Mouse (Mus musculus) neural tube, embryonic 14.5 days (tissue): Measurements from ENCODE around the gene Cdcp1. TPM values are rescaled to one million over a fixed set of nuclear protein-coding genes. Genes with fewer than 3 reads are reported as not detected.

ENCODE experiments used
- ATAC-seq: fragments of 200-750 bp; cut with Nextera tagmentation; 2 replicates; pipeline ENCODE4 v1.8.0; 2017; ENCODE audit warnings: low read depth, mild to moderate bottlenecking, moderate TSS enrichment, moderate library complexity
- H3K27ac ChIP-seq: fragments of 300-500 bp; sonication (generic); 2 replicates; pipeline ENCODE4 v1.5.1; 2014; ENCODE audit warnings: low read depth, mild to moderate bottlenecking, control low read depth, low read length, moderate library complexity, mixed read lengths
- H3K27me3 ChIP-seq: fragments of 300-500 bp; sonication (generic); 2 replicates; pipeline ENCODE4 v1.6.1; 2014; ENCODE audit warnings: low read length; ENCODE audit not compliant: control insufficient read depth, insufficient read depth
- H3K36me3 ChIP-seq: fragments of 300-500 bp; sonication (generic); 2 replicates; pipeline ENCODE4 v1.6.1; 2014; ENCODE audit warnings: low read length, mixed read lengths; ENCODE audit not compliant: control insufficient read depth, insufficient read depth
- H3K4me1 ChIP-seq: fragments of 300-500 bp; sonication (generic); 2 replicates; pipeline ENCODE4 v1.6.1; 2014; ENCODE audit warnings: low read length; ENCODE audit not compliant: control insufficient read depth, insufficient read depth
- H3K4me2 ChIP-seq: fragments of 300-500 bp; sonication (generic); 2 replicates; pipeline ENCODE4 v1.6.1; 2014; ENCODE audit warnings: mild to moderate bottlenecking, low read depth, low read length, control low read depth
- H3K4me3 ChIP-seq: fragments of 300-500 bp; sonication (generic); 2 replicates; pipeline ENCODE4 v1.5.1; 2014; ENCODE audit warnings: low read depth, low read length, control low read depth, mixed read lengths
- H3K9ac ChIP-seq: fragments of 300-500 bp; sonication (generic); replicated peaks from 2 replicates; pipeline ENCODE4 v1.6.1; 2014; ENCODE audit warnings: low read depth, mild to moderate bottlenecking, control low read depth, low read length, mixed read lengths
- H3K9me3 ChIP-seq: fragments of 300-500 bp; sonication (generic); 2 replicates; pipeline ENCODE4 v1.6.1; 2016; ENCODE audit warnings: low read length; ENCODE audit not compliant: control insufficient read depth
- WGBS: fragments of 180-500 bp; shearing (Covaris S2); extraction: QIAGEN DNeasy Blood & Tissue Kit; methylation state at CpG from one replicate; pipeline ENCODE4 v1.1.7; 2014; 5-methylcytosine and 5-hydroxymethylcytosine counted together
- polyA plus RNA-seq: library from polyadenylated mRNA; unstranded; fragments of >200 nt; fragmentation: Nextera tagmentation; extraction: Ambion mirVana; gene quantifications from 2 replicates; pipeline ENCODE4 v1.2.1, GENCODE M21; 2014

Cdcp1 gene
- polyA plus RNA-seq, 1 experiment from 2014 or later, result 0.08 TPM

DNA sequence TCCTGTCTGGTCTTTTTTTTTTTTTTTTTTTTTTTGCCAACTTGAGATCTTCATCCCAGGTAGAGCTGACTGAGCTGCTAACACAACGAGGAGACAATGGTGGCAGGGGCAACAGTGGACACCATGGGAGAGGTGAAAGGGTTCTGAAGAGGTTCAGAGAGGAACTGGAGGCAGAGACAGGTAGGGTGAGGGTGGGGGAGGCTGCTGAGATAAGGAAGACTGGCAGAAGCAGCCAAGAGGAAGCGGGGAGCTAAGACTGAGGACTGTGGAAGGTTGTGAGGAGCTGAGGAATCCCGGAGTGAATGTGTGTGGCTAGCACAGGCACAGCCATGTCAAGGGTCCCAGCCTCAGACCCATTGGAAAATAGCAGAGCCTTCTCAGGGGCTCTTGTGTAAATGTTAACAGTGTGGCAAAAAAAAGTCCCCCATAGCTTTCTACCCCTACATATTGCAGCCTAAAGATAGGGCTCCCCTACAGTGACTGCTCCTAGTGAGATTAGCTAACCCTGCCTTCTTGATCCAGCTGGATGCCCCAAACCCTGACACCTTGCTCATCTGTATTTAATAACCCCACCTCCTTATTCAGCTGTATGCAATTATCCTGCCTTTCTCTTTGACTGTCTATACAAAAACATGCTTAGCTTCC, 11.4 kb upstream of the Cdcp1 start:
- Histone ChIP-seq H3K27me3 (no peaks in the 10 kb centered on the region), H3K4me1 (no peaks in the 10 kb centered on the region), H3K4me2 (no peak overlapping the region), H3K27ac (no peak overlapping the region), H3K9ac (no peak overlapping the region), H3K9me3 (no peaks in the 10 kb centered on the region), H3K4me3 (no peak overlapping the region), H3K36me3 (no peaks in the 10 kb centered on the region)
- ATAC-seq, result no peak
- 77% methylated on average over 3 of the region's 3 CpGs for WGBS

DNA sequence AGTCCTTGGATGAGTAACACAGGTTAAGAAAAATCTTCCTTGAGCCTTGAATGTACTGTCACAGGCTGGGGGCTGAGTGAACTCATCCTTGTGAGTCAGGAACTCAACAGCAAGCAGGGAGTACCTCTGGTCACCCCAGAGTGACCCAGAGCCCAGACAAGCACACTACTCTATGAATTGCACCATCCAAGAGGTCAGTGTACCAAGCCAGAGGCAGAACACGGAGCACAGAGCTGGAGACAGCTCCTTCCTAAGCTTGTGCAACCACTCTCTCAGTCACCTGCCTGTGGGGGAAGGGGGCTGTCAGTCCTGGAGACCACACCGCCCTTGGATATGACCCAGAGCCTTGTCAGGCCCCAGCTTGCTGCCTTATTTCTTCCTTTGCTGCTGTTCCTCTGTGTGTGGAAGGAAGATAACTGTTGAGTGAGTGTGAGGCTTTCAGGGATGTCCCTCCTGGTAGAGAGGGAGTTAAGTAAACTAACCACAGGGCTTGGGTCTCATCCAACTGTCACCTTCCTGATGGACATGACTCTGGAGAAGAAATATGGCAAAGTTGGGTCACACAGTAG, 9.1 kb upstream of the Cdcp1 start:
- Histone ChIP-seq H3K4me2 (no peak overlapping the region), H3K27me3 (no peaks in the 10 kb centered on the region), H3K9ac (no peak overlapping the region), H3K9me3 (no peaks in the 10 kb centered on the region), H3K27ac (no peak overlapping the region), H3K36me3 (no peaks in the 10 kb centered on the region), H3K4me3 (no peak overlapping the region), H3K4me1 (no peaks in the 10 kb centered on the region)
- 83% methylated on average over 2 of the region's 2 CpGs for WGBS
- no peak for ATAC-seq

DNA sequence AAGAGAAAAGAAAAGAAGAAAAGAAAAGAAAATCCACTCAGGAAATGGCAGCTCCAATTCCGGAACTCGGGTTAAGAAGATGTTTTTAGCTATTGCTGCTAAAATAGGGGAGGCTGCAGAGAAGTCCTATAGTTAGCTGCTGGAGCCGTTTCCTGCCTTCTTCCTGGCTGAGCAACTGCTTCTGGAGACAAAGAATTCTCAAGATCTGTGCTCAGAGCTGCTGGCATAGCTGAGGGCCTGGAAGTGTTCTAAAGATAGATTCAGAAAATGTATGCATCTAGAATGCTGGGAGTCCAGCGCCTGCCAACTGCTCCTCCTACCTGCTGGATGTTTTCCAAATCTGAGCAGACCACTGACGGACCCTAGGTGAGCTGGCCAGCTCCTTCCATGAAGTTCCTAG, 4.0 kb upstream of the Cdcp1 start:
- H3K4me2 ChIP-seq, result no peak overlapping the region
- H3K4me1 ChIP-seq, result no peaks in the 10 kb centered on the region
- H3K27me3 ChIP-seq, result peaks cover 7% of the 10 kb centered on the region
- H3K27ac ChIP-seq, result no peak overlapping the region
- H3K9me3 ChIP-seq, result no peaks in the 10 kb centered on the region
- H3K9ac ChIP-seq, result no peak overlapping the region
- H3K4me3 ChIP-seq, result no peak overlapping the region
- WGBS, result 67% methylated on average over 5 of the region's 5 CpGs
- H3K36me3 ChIP-seq, result no peaks in the 10 kb centered on the region
- ATAC-seq, result no peak

DNA sequence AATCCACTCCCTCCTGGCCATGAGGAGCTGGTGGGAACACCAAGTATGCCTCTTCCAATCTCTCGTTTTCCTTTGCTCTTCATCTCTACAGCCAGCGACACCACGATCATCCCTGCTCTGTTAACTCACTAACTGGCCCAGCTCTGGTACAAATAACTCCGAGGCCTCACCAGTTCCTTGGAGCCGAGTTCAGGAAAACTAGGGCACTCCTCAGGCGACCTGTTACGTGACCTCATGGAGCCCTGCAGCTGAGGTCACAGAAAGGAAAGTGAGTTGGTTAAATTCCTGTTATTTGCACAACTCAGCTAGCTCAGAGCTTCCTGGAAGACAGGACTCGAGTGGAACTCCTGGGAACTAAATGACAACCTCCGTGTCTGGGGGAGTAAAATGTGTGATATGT, 2.5 kb downstream of the Cdcp1 start:
- Histone ChIP-seq H3K27me3 (peaks cover 7% of the 10 kb centered on the region), H3K4me3 (no peak overlapping the region), H3K4me1 (no peaks in the 10 kb centered on the region), H3K27ac (no peak overlapping the region), H3K9ac (no peak overlapping the region), H3K9me3 (no peaks in the 10 kb centered on the region), H3K4me2 (no peak overlapping the region), H3K36me3 (no peaks in the 10 kb centered on the region)
- ATAC-seq, result no peak
- 79% methylated on average over 9 of the region's 9 CpGs for WGBS

DNA sequence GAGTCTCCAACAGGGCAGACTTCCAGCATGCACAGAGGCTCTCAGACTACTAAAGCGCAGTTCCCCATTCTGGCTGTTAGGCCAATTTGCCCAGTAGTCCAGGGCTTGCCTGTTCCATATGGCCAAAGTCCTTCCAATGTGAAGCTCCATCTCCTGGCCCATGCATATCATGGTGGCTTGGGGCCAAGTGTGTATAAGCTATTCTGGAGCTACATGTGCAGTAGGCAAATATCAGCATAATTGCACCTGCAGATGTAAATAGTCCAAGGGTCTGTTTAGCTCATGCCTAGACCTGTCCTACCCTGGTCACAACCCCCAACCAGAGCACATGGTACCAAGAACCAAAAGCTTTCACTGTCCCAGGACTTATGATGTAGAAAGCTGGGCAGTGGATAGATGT, 7.9 kb downstream of the Cdcp1 start:
- no peak overlapping the region for H3K4me2 ChIP-seq
- no peak overlapping the region for H3K27ac ChIP-seq
- no peaks in the 10 kb centered on the region for H3K27me3 ChIP-seq
- ATAC-seq, result no peak
- H3K4me1 ChIP-seq, result no peaks in the 10 kb centered on the region
- 100% methylated on average over 1 of the region's 1 CpGs for WGBS
- no peak overlapping the region for H3K4me3 ChIP-seq
- no peak overlapping the region for H3K9ac ChIP-seq
- no peaks in the 10 kb centered on the region for H3K9me3 ChIP-seq
- no peaks in the 10 kb centered on the region for H3K36me3 ChIP-seq

DNA sequence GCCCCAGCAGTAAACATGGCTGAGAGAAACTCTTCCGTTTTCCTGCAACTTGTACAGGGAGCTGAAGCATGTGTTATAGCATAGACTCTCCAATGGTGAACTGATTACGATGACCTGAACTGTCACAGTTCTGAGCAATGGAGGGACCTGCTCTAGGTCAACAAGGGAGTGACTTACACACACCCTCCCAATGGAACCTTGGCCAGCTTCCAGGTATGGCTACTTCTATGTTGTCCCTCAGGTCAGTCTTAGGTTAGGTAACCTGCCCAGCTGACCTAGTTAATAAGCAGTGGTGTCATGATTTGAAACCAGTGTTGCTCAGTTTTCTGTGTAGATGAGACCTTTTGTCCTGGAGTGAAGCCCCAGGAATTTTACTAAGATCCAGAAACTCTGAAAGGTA, 8.9 kb downstream of the Cdcp1 start:
- no peak for ATAC-seq
- Histone ChIP-seq H3K27ac (no peak overlapping the region), H3K36me3 (no peaks in the 10 kb centered on the region), H3K27me3 (no peaks in the 10 kb centered on the region), H3K9me3 (no peaks in the 10 kb centered on the region), H3K4me2 (no peak overlapping the region), H3K4me3 (no peak overlapping the region), H3K4me1 (no peaks in the 10 kb centered on the region), H3K9ac (no peak overlapping the region)
- WGBS, result 90% methylated on average over 2 of the region's 2 CpGs

DNA sequence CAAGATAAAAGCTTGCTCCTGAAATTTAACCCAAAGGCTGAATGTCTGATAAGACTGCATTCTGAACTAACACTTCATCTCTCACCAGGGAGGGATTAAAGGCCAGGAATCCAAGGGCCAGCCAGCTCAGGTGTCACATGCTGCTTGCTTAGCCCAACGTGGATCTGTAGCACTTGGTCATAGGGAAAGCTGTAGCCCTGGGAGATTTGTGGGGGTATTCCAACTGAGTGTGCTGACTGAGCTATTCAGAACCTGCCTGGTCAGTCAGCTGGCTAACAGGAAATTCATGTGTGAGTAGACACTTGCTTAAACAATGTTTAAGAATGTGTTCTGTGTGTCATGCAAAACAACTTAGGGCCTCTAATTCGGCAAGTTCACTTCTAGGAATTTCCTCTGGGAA, 9.3 kb downstream of the Cdcp1 start:
- ATAC-seq, result no peak
- Histone ChIP-seq H3K27ac (no peak overlapping the region), H3K4me3 (no peak overlapping the region), H3K4me1 (no peaks in the 10 kb centered on the region), H3K9me3 (no peaks in the 10 kb centered on the region), H3K27me3 (no peaks in the 10 kb centered on the region), H3K9ac (no peak overlapping the region), H3K4me2 (no peak overlapping the region), H3K36me3 (no peaks in the 10 kb centered on the region)
- 68% methylated on average over 2 of the region's 2 CpGs for WGBS

DNA sequence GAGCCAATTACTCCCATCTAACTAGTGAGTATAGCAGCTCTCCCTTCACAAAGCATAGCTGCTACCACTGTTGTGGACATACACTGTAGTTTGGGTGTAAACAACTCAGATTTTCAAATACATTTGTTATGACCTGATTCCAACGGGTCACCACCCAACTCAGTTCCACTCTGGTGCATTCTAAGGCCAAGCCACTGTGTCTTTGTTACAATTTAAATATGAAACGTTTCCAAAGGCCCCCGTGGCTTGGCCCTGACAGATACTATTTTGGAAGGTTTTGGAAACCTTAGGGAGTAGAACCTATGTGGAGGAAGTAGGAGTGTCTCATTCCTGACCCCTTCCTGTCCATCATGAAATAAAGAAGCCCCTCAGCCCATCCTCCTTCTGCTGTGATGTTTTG, 15.7 kb downstream of the Cdcp1 start:
- ATAC-seq, result no peak
- H3K4me2 ChIP-seq, result no peak overlapping the region
- H3K36me3 ChIP-seq, result no peaks in the 10 kb centered on the region
- no peaks in the 10 kb centered on the region for H3K4me1 ChIP-seq
- H3K4me3 ChIP-seq, result no peak overlapping the region
- H3K27ac ChIP-seq, result no peak overlapping the region
- 73% methylated on average over 3 of the region's 3 CpGs for WGBS
- no peaks in the 10 kb centered on the region for H3K27me3 ChIP-seq
- H3K9me3 ChIP-seq, result no peaks in the 10 kb centered on the region
- no peak overlapping the region for H3K9ac ChIP-seq

DNA sequence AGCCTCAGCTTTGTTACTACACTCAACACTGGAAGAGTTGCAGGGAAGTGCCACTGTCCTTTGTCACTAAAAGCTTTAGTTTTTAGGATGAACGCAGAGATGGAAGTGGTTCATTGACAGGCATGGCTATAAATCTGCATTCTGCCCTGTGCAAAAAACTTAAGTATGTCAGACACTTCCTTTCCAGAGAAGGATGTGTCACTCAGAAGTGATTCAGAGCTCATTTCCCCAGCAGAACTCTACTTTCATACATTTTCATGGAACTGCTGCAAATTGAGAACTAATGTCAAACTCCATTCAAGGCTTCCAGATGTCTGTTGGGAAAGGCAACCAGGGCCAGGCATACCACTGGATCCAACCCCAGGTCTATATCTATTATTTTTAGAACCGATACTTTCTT, 27.6 kb downstream of the Cdcp1 start:
- Histone ChIP-seq H3K9me3 (no peaks in the 10 kb centered on the region), H3K36me3 (no peaks in the 10 kb centered on the region), H3K9ac (no peak overlapping the region), H3K4me3 (no peak overlapping the region), H3K4me2 (no peak overlapping the region), H3K4me1 (no peaks in the 10 kb centered on the region), H3K27me3 (no peaks in the 10 kb centered on the region), H3K27ac (no peak overlapping the region)
- WGBS, result 81% methylated on average over 2 of the region's 2 CpGs
- ATAC-seq, result no peak
